Mouse (Mus musculus) liver, adult 2 months (tissue): ENCODE measurements around the gene Cd27.

Source experiments
- CTCF ChIP-seq: fragments of 200-500 bp; IDR thresholded peaks from 2 replicates; pipeline ENCODE4 v1.5.1; 2011; ENCODE audit warnings: low read depth, low read length, control low read depth
- POLR2A ChIP-seq: fragments of 200-500 bp; IDR thresholded peaks from 2 replicates; pipeline ENCODE4 v1.6.1; 2011; ENCODE audit warnings: low read length, control low read depth; ENCODE audit not compliant: insufficient read depth; ENCODE audit errors: extremely low read depth

DNA sequence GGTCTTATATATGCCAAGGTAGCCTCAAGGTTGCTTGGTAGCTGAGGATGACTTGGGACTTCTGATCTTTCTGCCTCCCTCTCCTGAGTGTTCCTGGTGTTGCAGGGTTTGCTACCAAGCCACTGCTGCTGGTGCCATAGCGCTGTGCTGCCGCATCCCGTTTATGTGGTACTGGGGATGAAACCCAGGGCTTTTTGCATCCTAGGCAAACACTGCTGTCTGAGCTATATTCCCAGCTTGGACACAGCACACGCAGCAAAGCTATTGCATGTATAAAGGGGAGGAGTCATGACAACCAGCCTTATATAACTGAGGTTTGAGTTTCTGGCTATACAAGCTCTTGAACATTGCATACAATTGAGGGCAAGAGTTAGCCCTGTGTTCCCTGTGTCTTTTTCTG is 611 bp upstream of the Cd27 start:
- no peak for TF ChIP-seq POLR2A
- TF ChIP-seq CTCF: no peak
